Mouse (Mus musculus): ENCODE measurements at regions not wholly inside any gene's neighbourhood (a gene's known extent, or its start where the extent isn't known, plus 50 kb on each side); places are given as distances from the start of the nearest gene placed in this dataset.
A peak's percentile ranks its signal among the peaks of the same experiment; 100 is the strongest.

GRCm38 (mm10) chr5:51750456-51750855 is 182.9 kb upstream of the Ppargc1a start:
- no peak for DNase-seq

- no peak for DNase-seq
These were observed 173.4 kb upstream of the Ppargc1a start for GRCm38 (mm10) chr5:51740893-51741292.

- no peak for DNase-seq
These were observed 162.7 kb upstream of the Ppargc1a start for GRCm38 (mm10) chr5:51730241-51730640.

GRCm38 (mm10) chr5:51729771-51730170 is 162.2 kb upstream of the Ppargc1a start:
- no peak for DNase-seq

- no peak for DNase-seq
These were observed 159.2 kb upstream of the Ppargc1a start for GRCm38 (mm10) chr5:51726762-51727161.

- DNase-seq: no peak
These were observed 151.4 kb upstream of the Ppargc1a start for GRCm38 (mm10) chr5:51718911-51719310.

- DNase-seq: no peak
These were observed 150.9 kb upstream of the Ppargc1a start for GRCm38 (mm10) chr5:51718451-51718850.

- no peak for DNase-seq
These were observed 144.5 kb upstream of the Ppargc1a start for GRCm38 (mm10) chr5:51711860-51712560.

GRCm38 (mm10) chr5:51710664-51711063 is 143.1 kb upstream of the Ppargc1a start:
- DNase-seq: no peak

- DNase-seq: no peak
These were observed 142.0 kb upstream of the Ppargc1a start for GRCm38 (mm10) chr5:51709447-51709991.

GRCm38 (mm10) chr5:51679884-51680283 is 112.4 kb upstream of the Ppargc1a start:
- no peak for DNase-seq

GRCm38 (mm10) chr5:51671190-51671589 is 103.7 kb upstream of the Ppargc1a start:
- DNase-seq: no peak

GRCm38 (mm10) chr5:51665241-51665640 is 97.7 kb upstream of the Ppargc1a start:
- DNase-seq: peak; percentile 14

GRCm38 (mm10) chr5:51658232-51658896 is 90.8 kb upstream of the Ppargc1a start:
- DNase-seq: no peak

- DNase-seq: no peak
These were observed 86.0 kb upstream of the Ppargc1a start for GRCm38 (mm10) chr5:51653507-51653906.

GRCm38 (mm10) chr5:51624400-51624799 is 56.9 kb upstream of the Ppargc1a start:
- no peak for DNase-seq

Data from heart, postnatal 4 days (tissue).